Mouse (Mus musculus): Measurements from ENCODE around the gene Elmo1. TPM values are rescaled to one million over a fixed set of nuclear protein-coding genes. Genes with fewer than 3 reads are reported as not detected.

Gene Elmo1
- total RNA-seq, 2 experiments from 2014 or later: 46.6 to 46.9 TPM

GRCm38 (mm10) chr13:20353862-20354603, 263.6 kb downstream of the Elmo1 start:
- DNase-seq: peak; percentile 17

GRCm38 (mm10) chr13:20354604-20354999, 264.2 kb downstream of the Elmo1 start:
- intact Hi-C loops (cut with DNase I): no loop called here
- DNase-seq: peak; percentile 71

More at GRCm38 (mm10) chr13:20353862-20354603, 263.6 kb downstream of the Elmo1 start:
- intact Hi-C loops (cut with DNase I): no loop called here

GRCm38 (mm10) chr13:20362541-20362940, 272.1 kb downstream of the Elmo1 start:
- intact Hi-C loops (cut with DNase I): no loop called here
- no peak for DNase-seq

- no peak for DNase-seq
- intact Hi-C loops (cut with DNase I): no loop called here
Measured at GRCm38 (mm10) chr13:20365828-20366593, 275.6 kb downstream of the Elmo1 start.

- no peak for DNase-seq
- intact Hi-C loops (cut with DNase I): no loop called here
Measured at GRCm38 (mm10) chr13:20370036-20370802, 279.8 kb downstream of the Elmo1 start.

- intact Hi-C loops (cut with DNase I): no loop called here
- no peak for DNase-seq
Measured at GRCm38 (mm10) chr13:20371501-20371900, 281.1 kb downstream of the Elmo1 start.

- no peak for DNase-seq
- intact Hi-C loops (cut with DNase I): no loop called here
Measured at GRCm38 (mm10) chr13:20372335-20372734, 281.9 kb downstream of the Elmo1 start.

GRCm38 (mm10) chr13:20378869-20379268, 288.5 kb downstream of the Elmo1 start:
- intact Hi-C loops (cut with DNase I): no loop called here
- DNase-seq: no peak

- intact Hi-C loops (cut with DNase I): no loop called here
- DNase-seq: no peak
Measured at GRCm38 (mm10) chr13:20383875-20384274, 293.5 kb downstream of the Elmo1 start.

GRCm38 (mm10) chr13:20384846-20385245, 294.4 kb downstream of the Elmo1 start:
- DNase-seq: no peak
- intact Hi-C loops (cut with DNase I): no loop called here

GRCm38 (mm10) chr13:20385423-20385822, 295.0 kb downstream of the Elmo1 start:
- intact Hi-C loops (cut with DNase I): no loop called here

GRCm38 (mm10) chr13:20386462-20387141, 296.2 kb downstream of the Elmo1 start:
- peak; percentile 7 for DNase-seq
- intact Hi-C loops (cut with DNase I): no loop called here

More at GRCm38 (mm10) chr13:20385423-20385822, 295.0 kb downstream of the Elmo1 start:
- DNase-seq: no peak

GRCm38 (mm10) chr13:20392824-20393598, 302.6 kb downstream of the Elmo1 start:
- intact Hi-C loops (cut with DNase I): no loop called here
- no peak for DNase-seq

GRCm38 (mm10) chr13:20397744-20398143, 307.3 kb downstream of the Elmo1 start:
- no peak for DNase-seq
- intact Hi-C loops (cut with DNase I): no loop called here

GRCm38 (mm10) chr13:20398311-20398710, 307.9 kb downstream of the Elmo1 start:
- DNase-seq: no peak
- intact Hi-C loops (cut with DNase I): no loop called here

- intact Hi-C loops (cut with DNase I): no loop called here
- no peak for DNase-seq
Measured at GRCm38 (mm10) chr13:20404530-20404929, 314.1 kb downstream of the Elmo1 start.

- intact Hi-C loops (cut with DNase I): no loop called here
- no peak for DNase-seq
Measured at GRCm38 (mm10) chr13:20406470-20407213, 316.2 kb downstream of the Elmo1 start.

GRCm38 (mm10) chr13:20410306-20411101, 320.1 kb downstream of the Elmo1 start:
- peak; percentile 21 for DNase-seq
- intact Hi-C loops (cut with DNase I): no loop called here
